Mouse (Mus musculus) liver, postnatal 0 days (tissue): Measurements from ENCODE around the gene Tmem164.

ENCODE experiments used
- CTCF ChIP-seq: sonication (generic); IDR thresholded peaks from 2 replicates; pipeline ENCODE4 v1.5.1; 2016; ENCODE audit warnings: antibody characterized with exemption, low read depth
- EP300 ChIP-seq: IDR thresholded peaks from 2 replicates; pipeline ENCODE4 v1.6.1; 2016; ENCODE audit warnings: antibody characterized with exemption, low read depth, mild to moderate bottlenecking

- no peak for TF ChIP-seq EP300
- no peak for TF ChIP-seq CTCF
Measured at GRCm38 (mm10) chrX:142677193-142677592, 4.0 kb upstream of the Tmem164 start.
